ENCODE assay signal across 17 mouse cellular contexts in genomic region chr11:65203020-65203419, GRCm38 (mm10). TPM values are rescaled to one million over a fixed set of nuclear protein-coding genes. Genes with fewer than 3 reads are reported as not detected.
"Had no signal": no experiment of that assay in that cellular context is flagged by ENCODE, and none has a peak within 500 bp of the region (broad histone marks: within the 10 kb centered on the region; RNA-seq: fewer than 3 reads in every experiment).

No protein-coding gene starts in this region.

- H3K4me3 ChIP-seq: limb, embryonic 13.5 days; midbrain, embryonic 13.5 days; myocyte; neural tube, embryonic 15.5 days had no signal

- H3K27ac ChIP-seq: limb, embryonic 13.5 days; liver, embryonic 14.5 days; neural tube, embryonic 15.5 days; stomach, postnatal 0 days had no signal

- H3K4me1 ChIP-seq: limb, embryonic 13.5 days; neural tube, embryonic 15.5 days had no signal

- DNase-seq: kidney, postnatal 10 days; layer of hippocampus, adult 9-11 months; layer of hippocampus, postnatal 36 days; left cerebral cortex, postnatal 4 days; lung, adult 18-20 months; right cerebral cortex, adult 18-20 months; thymus, postnatal 4 days had no signal

- H3K27me3 ChIP-seq: limb, embryonic 13.5 days; midbrain, embryonic 13.5 days; neural tube, embryonic 15.5 days had no signal

- H3K36me3 ChIP-seq: limb, embryonic 13.5 days; midbrain, embryonic 13.5 days; neural tube, embryonic 15.5 days had no signal

- H3K9ac ChIP-seq: limb, embryonic 13.5 days; liver, embryonic 14.5 days; midbrain, embryonic 13.5 days; neural tube, embryonic 15.5 days had no signal

- H3K9me3 ChIP-seq: limb, embryonic 13.5 days; midbrain, embryonic 13.5 days; neural tube, embryonic 15.5 days had no signal

- H3K4me2 ChIP-seq: limb, embryonic 13.5 days; midbrain, embryonic 13.5 days; neural tube, embryonic 15.5 days had no signal

RNA-seq across cellular contexts. Expression of gene Arhgap44, which starts 40.3 kb away (rescaled TPM):
- total RNA-seq: megakaryocyte-erythroid progenitor cell, adult 5-6 weeks had no signal

RNA-seq across cellular contexts. Expression of gene 1700086D15Rik, which starts 43.3 kb away (rescaled TPM):
- total RNA-seq: megakaryocyte-erythroid progenitor cell, adult 5-6 weeks had no signal
- polyA plus RNA-seq: large intestine, adult 2 months; liver, adult 2 months; liver, embryonic 14.5 days; midbrain, embryonic 13.5 days; myocyte; neural tube, embryonic 11.5 days; stomach, postnatal 0 days had no signal
